Mouse (Mus musculus) neural tube, embryonic 14.5 days (tissue): ENCODE results near the gene Bdkrb2. TPM values are rescaled to one million over a fixed set of nuclear protein-coding genes. Genes with fewer than 3 reads are reported as not detected.

Source experiments
- ATAC-seq: fragments of 200-750 bp; cut with Nextera tagmentation; 2 replicates; pipeline ENCODE4 v1.8.0; 2017; ENCODE audit warnings: low read depth, mild to moderate bottlenecking, moderate TSS enrichment, moderate library complexity
- H3K27ac ChIP-seq: fragments of 300-500 bp; sonication (generic); 2 replicates; pipeline ENCODE4 v1.5.1; 2014; ENCODE audit warnings: low read depth, mild to moderate bottlenecking, control low read depth, low read length, moderate library complexity, mixed read lengths
- H3K27me3 ChIP-seq: fragments of 300-500 bp; sonication (generic); 2 replicates; pipeline ENCODE4 v1.6.1; 2014; ENCODE audit warnings: low read length; ENCODE audit not compliant: control insufficient read depth, insufficient read depth
- H3K36me3 ChIP-seq: fragments of 300-500 bp; sonication (generic); 2 replicates; pipeline ENCODE4 v1.6.1; 2014; ENCODE audit warnings: low read length, mixed read lengths; ENCODE audit not compliant: control insufficient read depth, insufficient read depth
- H3K4me1 ChIP-seq: fragments of 300-500 bp; sonication (generic); 2 replicates; pipeline ENCODE4 v1.6.1; 2014; ENCODE audit warnings: low read length; ENCODE audit not compliant: control insufficient read depth, insufficient read depth
- H3K4me2 ChIP-seq: fragments of 300-500 bp; sonication (generic); 2 replicates; pipeline ENCODE4 v1.6.1; 2014; ENCODE audit warnings: mild to moderate bottlenecking, low read depth, low read length, control low read depth
- H3K4me3 ChIP-seq: fragments of 300-500 bp; sonication (generic); 2 replicates; pipeline ENCODE4 v1.5.1; 2014; ENCODE audit warnings: low read depth, low read length, control low read depth, mixed read lengths
- H3K9ac ChIP-seq: fragments of 300-500 bp; sonication (generic); replicated peaks from 2 replicates; pipeline ENCODE4 v1.6.1; 2014; ENCODE audit warnings: low read depth, mild to moderate bottlenecking, control low read depth, low read length, mixed read lengths
- H3K9me3 ChIP-seq: fragments of 300-500 bp; sonication (generic); 2 replicates; pipeline ENCODE4 v1.6.1; 2016; ENCODE audit warnings: low read length; ENCODE audit not compliant: control insufficient read depth
- WGBS: fragments of 180-500 bp; shearing (Covaris S2); extraction: QIAGEN DNeasy Blood & Tissue Kit; methylation state at CpG from one replicate; pipeline ENCODE4 v1.1.7; 2014; 5-methylcytosine and 5-hydroxymethylcytosine counted together
- polyA plus RNA-seq: library from polyadenylated mRNA; unstranded; fragments of >200 nt; fragmentation: Nextera tagmentation; extraction: Ambion mirVana; gene quantifications from 2 replicates; pipeline ENCODE4 v1.2.1, GENCODE M21; 2014

Bdkrb2 gene
- polyA plus RNA-seq, result 0.43 and 1.1 TPM in 2 replicates

DNA sequence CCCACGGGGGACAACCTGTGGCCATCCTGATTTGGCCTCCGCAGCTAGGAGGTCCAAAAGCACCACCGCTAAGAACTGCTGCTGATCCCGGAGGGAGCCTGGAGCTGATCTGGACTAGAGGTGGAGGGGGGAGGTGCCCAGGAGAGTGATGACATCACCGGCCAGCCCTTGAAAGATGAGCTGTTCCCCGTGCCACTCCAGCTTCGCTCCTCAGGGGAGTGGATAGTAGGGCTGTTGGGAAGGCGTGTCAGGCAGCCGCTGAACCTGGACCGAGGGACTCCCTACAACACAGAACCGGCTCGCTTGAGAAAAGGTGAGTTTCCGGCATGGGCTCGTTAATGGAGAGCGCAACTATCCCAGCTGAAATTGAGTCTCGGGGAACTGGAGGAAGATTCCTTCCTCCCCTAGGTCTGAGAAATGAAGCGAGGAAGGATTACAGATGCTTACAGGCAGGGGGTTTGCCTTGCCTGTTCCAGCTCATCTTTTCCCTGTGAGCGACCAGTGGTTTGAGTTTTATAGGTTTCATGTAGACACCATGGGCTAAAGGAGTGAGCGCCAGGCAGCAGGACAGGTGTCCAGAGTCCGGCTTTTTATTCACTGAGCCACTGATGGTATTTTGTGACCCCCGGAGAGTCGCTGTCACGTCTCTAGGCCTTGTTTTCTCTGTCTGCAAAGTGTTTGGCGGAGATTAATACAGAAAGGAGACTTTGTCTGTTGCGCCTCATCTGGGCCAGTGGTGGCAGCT, at the start of gene Bdkrb2:
TSS of gene Bdkrb2 (plus strand) at position 291 of the 745 bp plus-strand sequence.
- Histone ChIP-seq H3K27me3 (peaks cover 4% of the 10 kb centered on the region; the same call in 1 of the 2 replicates), H3K4me3 (peak within 1 kb of the TSS; percentile 18), H3K9ac (peak within 1 kb of the TSS; percentile 16; the same call in 1 of the 2 replicates), H3K4me2 (peak within 1 kb of the TSS; percentile 56), H3K36me3 (no peaks in the 10 kb centered on the region), H3K9me3 (no peaks in the 10 kb centered on the region), H3K4me1 (peaks cover 12% of the 10 kb centered on the region; the same call in 1 of the 2 replicates), H3K27ac (no peak within 1 kb of the TSS)
- ATAC-seq, result peak; percentile 44
- 3% methylated on average over 25 of the region's 25 CpGs for WGBS

- Histone ChIP-seq H3K27me3 (no peaks in the 10 kb centered on the region), H3K27ac (no peak overlapping the region), H3K9ac (no peak overlapping the region), H3K4me2 (no peak overlapping the region), H3K36me3 (no peaks in the 10 kb centered on the region), H3K4me1 (no peaks in the 10 kb centered on the region), H3K4me3 (no peak overlapping the region), H3K9me3 (no peaks in the 10 kb centered on the region)
- ATAC-seq, result no peak
- WGBS, result 75% methylated on average over 10 of the region's 10 CpGs
Observed at GRCm38 (mm10) chr12:105514111-105514510, 48.9 kb upstream of the Bdkrb2 start.

DNA sequence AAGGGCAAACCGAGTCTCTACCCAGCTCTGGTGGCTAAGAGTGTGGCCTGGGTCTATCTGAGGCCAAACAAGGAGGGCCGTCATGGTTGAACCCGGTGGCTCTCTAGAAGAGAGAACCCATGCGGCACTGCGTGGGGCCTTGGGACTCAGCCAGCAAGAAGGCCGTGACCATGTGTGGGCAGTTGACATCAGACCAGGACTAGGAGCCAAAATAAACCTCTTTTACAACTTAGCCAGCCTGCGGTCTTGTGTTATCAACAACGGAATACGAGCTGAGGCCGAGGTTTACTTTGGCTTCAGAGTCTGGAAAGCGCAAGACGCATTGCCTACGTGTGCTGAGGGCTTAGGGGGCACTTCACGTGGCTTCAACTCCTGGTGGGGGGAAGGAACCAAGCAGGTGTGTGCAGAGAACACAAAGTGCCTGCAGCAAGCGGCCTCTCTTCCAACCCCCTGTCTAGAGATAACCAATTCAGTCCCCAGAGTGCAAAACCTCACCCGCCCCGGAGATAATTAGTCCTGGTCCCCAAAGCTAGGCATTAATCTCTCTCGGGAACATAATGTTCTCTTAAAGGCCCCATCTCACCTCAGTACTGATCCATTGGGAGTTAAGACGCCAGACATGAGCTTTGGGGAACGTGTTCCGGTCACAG, 45.9 kb upstream of the Bdkrb2 start:
- ATAC-seq, result no peak
- no peaks in the 10 kb centered on the region for H3K36me3 ChIP-seq
- H3K9me3 ChIP-seq, result no peaks in the 10 kb centered on the region
- 76% methylated on average over 21 of the region's 21 CpGs for WGBS
- H3K27ac ChIP-seq, result no peak overlapping the region
- H3K9ac ChIP-seq, result no peak overlapping the region
- H3K27me3 ChIP-seq, result no peaks in the 10 kb centered on the region
- no peaks in the 10 kb centered on the region for H3K4me1 ChIP-seq
- H3K4me2 ChIP-seq, result no peak overlapping the region
- H3K4me3 ChIP-seq, result no peak overlapping the region

GRCm38 (mm10) chr12:105519851-105520250, 43.2 kb upstream of the Bdkrb2 start:
- Histone ChIP-seq H3K4me2 (no peak overlapping the region), H3K27ac (no peak overlapping the region), H3K27me3 (no peaks in the 10 kb centered on the region), H3K4me1 (no peaks in the 10 kb centered on the region), H3K9ac (no peak overlapping the region), H3K4me3 (no peak overlapping the region), H3K36me3 (no peaks in the 10 kb centered on the region), H3K9me3 (no peaks in the 10 kb centered on the region)
- ATAC-seq, result no peak
- 79% methylated on average over 2 of the region's 2 CpGs for WGBS

DNA sequence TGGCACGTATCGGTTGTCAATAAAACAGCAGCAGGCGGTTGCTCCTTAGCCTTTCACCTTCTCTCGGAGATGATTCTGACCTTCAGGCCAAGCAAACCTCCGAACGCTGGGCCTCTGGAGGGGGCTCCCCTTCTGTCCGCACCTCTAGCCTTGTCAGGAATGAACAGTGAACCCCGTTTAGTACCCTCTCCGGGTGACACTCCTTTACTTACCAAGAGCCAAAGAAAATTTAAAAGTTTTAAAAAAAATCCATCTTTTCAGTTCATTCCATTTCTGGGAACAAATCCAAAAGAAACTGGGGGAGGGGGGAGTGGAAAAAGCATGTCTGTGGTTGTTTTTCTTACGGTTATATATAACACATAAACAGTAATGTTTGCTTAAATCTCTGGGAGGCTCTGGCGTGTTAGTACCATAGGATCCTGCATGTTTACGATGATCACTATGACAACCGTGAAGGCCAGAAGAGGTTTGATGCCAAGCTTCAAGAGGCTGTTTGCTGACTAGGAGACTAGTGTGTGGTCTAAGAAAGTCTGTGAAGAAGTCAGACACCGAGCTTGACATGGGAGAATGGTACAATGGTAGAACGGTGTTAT, 41.8 kb upstream of the Bdkrb2 start:
- no peak; the same call in 1 of the 2 replicates for ATAC-seq
- no peaks in the 10 kb centered on the region for H3K36me3 ChIP-seq
- no peak overlapping the region for H3K4me2 ChIP-seq
- H3K4me3 ChIP-seq, result no peak overlapping the region
- H3K9ac ChIP-seq, result no peak overlapping the region
- H3K27ac ChIP-seq, result no peak overlapping the region
- no peaks in the 10 kb centered on the region for H3K9me3 ChIP-seq
- WGBS, result 68% methylated on average over 15 of the region's 15 CpGs
- H3K4me1 ChIP-seq, result no peaks in the 10 kb centered on the region
- H3K27me3 ChIP-seq, result no peaks in the 10 kb centered on the region

DNA sequence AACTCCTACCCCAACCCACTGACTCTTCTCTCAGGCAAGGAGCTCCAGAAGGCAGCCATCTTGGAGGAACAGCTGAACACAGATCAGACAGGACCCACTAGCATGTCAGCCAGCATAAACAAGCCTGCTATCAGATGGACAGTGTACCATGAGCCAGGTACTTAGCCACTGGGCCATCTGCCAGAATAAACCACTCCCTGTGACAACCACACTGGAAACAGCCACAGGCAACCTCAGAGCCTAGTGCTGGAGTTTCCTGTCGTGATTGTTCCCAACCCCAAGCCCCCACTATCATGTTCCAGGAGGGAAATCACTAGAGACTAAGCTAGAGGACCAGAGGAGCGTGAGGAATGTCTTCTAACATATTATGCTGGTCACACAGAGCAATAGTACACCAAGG, 39.3 kb upstream of the Bdkrb2 start:
- Histone ChIP-seq H3K27ac (no peak overlapping the region), H3K9ac (no peak overlapping the region), H3K27me3 (no peaks in the 10 kb centered on the region), H3K36me3 (no peaks in the 10 kb centered on the region), H3K9me3 (no peaks in the 10 kb centered on the region), H3K4me3 (no peak overlapping the region), H3K4me2 (no peak overlapping the region), H3K4me1 (no peaks in the 10 kb centered on the region)
- ATAC-seq, result no peak
- 67% methylated on average over 2 of the region's 2 CpGs for WGBS

GRCm38 (mm10) chr12:105526186-105526585, 36.8 kb upstream of the Bdkrb2 start:
- Histone ChIP-seq H3K9ac (no peak overlapping the region), H3K36me3 (no peaks in the 10 kb centered on the region), H3K9me3 (no peaks in the 10 kb centered on the region), H3K4me2 (no peak overlapping the region), H3K27me3 (no peaks in the 10 kb centered on the region), H3K4me3 (no peak overlapping the region), H3K4me1 (no peaks in the 10 kb centered on the region), H3K27ac (no peak overlapping the region)
- 83% methylated on average over 3 of the region's 3 CpGs for WGBS
- no peak for ATAC-seq

- 20% methylated on average over 5 of the region's 5 CpGs for WGBS
- no peaks in the 10 kb centered on the region for H3K9me3 ChIP-seq
- ATAC-seq, result peak; percentile 89
- no peaks in the 10 kb centered on the region for H3K27me3 ChIP-seq
- no peak overlapping the region for H3K9ac ChIP-seq
- no peak overlapping the region for H3K27ac ChIP-seq
- H3K4me3 ChIP-seq, result no peak overlapping the region
- no peak overlapping the region for H3K4me2 ChIP-seq
- H3K4me1 ChIP-seq, result peaks cover 4% of the 10 kb centered on the region
- H3K36me3 ChIP-seq, result no peaks in the 10 kb centered on the region
Observed at GRCm38 (mm10) chr12:105526829-105527228, 36.2 kb upstream of the Bdkrb2 start.

GRCm38 (mm10) chr12:105529545-105529944, 33.5 kb upstream of the Bdkrb2 start:
- Histone ChIP-seq H3K9me3 (no peaks in the 10 kb centered on the region), H3K27ac (no peak overlapping the region), H3K9ac (no peak overlapping the region), H3K4me1 (peaks cover 8% of the 10 kb centered on the region), H3K4me2 (no peak overlapping the region), H3K36me3 (no peaks in the 10 kb centered on the region), H3K4me3 (no peak overlapping the region), H3K27me3 (no peaks in the 10 kb centered on the region)
- ATAC-seq, result no peak
- 75% methylated on average over 9 of the region's 9 CpGs for WGBS
